Mouse (Mus musculus) monocyte, adult 2 months (primary cell): ENCODE results near the gene Eps15.

Source experiments
- DNase-seq, 2 experiments: peaks; one replicate each; pipeline ENCODE4 v3.0.0; 2022; ENCODE audit warnings: low spot score in 2 of 2, low read depth in 1 of 2

Gene Eps15

DNA sequence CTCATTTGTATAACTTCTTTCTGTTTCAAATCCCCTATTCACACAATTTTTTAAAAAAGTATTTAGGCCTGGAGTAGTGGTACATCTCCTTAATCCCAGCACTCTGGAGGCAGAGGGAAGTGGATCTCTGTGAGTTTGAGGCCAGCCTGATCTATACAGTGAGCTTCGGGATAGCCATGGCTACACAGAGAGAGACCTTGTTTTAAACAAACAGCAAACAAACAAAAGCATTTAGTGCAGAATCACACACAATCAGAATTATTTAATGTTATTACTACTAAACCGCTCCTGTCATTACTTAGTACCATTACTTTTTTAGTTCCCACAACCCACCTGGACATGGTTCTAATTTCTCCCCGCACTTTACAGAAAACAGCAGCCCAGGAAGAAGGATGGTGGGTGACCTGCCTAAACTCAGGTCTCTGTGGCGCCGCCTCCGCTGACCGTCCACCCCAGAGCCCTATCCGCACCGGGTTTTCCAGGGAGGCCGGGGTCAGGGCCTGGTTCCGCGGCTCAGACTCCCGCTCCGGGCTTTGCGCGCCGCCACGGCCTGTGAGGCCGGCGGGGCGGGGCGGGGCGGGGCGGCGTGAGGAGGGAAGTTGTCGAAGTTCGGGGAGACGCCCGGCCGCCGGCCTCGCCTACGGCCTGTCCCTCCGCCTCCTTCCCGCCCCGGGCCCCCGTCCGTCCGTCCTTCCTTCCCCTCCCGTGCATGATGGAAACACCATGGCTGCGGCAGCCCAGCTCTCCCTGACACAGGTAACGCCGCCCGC, at the start of gene Eps15:
TSS of gene Eps15 (plus strand) at position 580 of the 770 bp plus-strand sequence.
- DNase-seq: peak; percentile 77 to 83

GRCm38 (mm10) chr4:109234185-109234584, 45.9 kb upstream of the Eps15 start, which contains the start of gene Calr4:
Gene Calr4 (plus strand): TSS chr4:109234485.
- DNase-seq: no peak

DNA sequence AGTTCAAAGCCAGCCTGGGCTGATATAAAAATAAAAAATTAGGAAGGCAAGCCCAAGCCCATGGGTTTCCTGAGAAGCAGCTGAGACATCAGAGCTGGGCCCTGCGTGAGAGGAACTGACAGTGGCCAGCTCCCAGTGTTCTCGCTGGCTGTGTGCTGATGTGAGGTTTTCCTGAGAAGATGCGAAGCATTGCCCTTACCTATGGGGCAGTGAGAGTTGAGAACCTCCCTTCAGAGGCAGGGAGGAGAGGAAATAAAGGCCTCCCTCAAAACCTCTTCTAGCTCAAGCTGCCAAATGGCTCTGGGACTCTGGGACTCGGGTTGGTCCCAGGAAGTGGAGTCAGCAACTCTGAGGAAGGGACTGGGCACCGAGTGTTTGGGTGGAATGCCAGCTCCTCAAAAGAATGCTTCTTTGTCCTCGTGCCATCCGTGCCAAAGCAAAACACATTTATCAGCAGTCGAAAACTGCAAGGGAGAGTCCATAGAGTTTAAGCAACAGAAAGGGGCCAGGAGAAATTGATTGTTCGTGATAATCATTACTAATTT, 45.2 kb upstream of the Eps15 start:
- DNase-seq: no peak

DNA sequence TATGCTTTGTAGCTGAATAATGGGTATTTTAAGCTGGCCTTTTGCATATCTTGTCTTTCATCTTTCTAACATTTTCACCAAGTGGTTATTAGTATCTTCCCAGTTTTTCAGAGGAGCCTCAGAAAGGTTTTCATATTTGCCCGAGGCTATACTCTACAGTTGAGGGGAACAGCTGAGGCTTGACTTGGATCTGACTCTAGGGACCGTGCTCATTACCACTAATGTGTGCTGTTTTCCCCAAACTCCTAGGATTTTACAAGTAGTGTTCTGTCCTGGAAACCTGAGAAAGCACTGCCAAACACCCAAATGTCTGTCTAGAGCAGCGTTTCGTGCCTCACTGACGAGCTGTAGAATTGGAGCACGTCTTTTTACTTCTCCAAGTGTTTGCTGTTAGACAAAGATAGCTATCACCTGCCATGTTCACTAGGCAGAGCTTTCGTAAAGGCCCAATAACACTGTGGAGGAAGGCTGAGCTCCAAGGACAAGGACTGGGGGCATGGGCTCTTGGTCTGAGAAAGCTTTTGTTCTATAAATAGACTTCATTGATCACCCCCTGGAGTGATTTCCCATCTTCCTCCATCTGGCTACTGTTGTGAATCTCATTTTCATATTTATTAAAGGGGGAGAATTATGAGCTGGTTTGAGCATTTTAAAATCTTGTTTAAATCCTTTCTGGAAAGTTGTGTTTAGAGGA, 43.7 kb upstream of the Eps15 start:
- DNase-seq: no peak

DNA sequence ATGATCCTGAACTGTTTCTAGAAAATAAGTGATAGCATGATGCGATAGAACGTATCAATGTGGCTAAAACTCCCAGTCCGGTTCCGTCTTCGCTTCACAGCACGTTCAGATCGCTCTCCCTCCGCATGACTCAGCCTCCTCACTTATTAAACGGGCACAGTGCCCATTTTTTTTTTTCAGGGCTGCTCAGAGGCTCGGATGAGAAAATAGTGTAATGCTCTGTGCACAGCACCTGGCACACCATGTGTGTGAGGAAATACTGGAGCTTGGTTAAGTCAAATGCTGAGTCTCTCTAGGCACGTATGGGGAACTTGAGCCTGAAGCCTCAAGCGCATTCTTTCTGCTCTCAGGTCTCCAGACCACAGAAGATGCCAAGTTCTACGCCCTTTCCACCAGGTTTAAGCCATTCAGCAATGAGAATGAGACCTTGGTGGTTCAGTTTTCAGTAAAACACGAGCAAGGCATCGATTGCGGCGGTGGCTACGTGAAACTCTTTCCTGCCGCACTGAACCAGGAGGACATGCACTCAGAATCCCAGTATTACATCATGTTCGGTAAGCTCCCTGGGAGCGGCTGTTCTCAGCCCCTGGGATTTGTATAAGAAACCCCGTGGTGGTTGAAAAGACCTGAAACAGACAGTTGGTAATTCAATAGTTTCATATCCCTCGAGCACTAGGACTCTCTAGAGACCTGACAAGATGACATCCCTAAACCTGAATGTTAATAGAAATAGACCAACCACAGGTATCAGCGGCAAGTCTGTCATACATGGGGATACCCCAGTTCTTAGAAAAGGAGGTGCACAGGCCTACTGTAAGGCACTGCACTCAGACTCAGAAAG, 41.4 kb upstream of the Eps15 start:
- DNase-seq: no peak

GRCm38 (mm10) chr4:109241221-109241620, 38.8 kb upstream of the Eps15 start:
- DNase-seq: no peak

GRCm38 (mm10) chr4:109241934-109242333, 38.1 kb upstream of the Eps15 start:
- no peak for DNase-seq

- no peak for DNase-seq
Measured at GRCm38 (mm10) chr4:109244506-109244905, 35.6 kb upstream of the Eps15 start.

- no peak for DNase-seq
Measured at GRCm38 (mm10) chr4:109245016-109245620, 35.0 kb upstream of the Eps15 start.

- peak in 1 of 2 experiments; percentile 6 for DNase-seq
Measured at GRCm38 (mm10) chr4:109251605-109252004, 28.5 kb upstream of the Eps15 start.

DNA sequence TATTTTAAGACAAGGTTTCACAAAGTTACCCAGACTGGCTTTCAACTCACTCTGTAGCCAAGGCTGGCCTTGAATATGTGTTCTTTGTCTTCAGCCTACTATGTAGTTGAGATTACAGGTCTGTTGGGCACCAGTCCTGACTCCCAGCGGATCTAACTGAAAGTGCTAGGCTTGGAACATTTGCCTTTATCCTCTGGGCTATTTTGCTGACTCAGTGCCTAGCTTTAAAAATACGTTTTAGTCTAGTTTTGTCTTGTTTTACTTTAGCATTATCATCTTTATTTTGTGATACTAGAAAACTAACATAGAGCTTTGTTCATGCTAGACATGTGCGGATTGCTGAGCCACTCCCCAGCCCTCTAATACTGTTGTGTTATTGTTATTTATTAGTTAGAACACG, 27.9 kb upstream of the Eps15 start:
- DNase-seq: no peak

GRCm38 (mm10) chr4:109253664-109254151, 26.4 kb upstream of the Eps15 start:
- peak in 1 of 2 experiments; percentile 1 for DNase-seq

DNA sequence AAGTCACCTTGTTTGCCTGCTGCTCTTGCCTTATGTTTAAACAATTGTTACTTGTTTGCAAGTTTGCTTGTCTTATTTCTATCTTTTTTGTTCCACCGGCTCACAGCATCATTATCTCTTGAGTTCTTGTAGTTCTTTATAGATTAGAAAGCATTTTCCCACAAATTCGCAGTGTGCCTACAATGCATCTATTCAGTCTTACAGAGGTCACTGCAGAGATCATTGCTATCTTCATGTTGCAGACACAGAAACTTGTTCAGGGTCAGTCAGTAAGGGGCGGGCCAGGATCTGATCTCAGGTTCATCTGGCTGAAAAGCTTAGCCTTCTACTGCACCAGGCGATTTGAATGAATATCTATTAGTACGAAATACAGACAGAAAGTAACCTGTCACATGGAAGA, 25.6 kb upstream of the Eps15 start:
- DNase-seq: no peak

GRCm38 (mm10) chr4:109255321-109255720, 24.7 kb upstream of the Eps15 start:
- DNase-seq: no peak

GRCm38 (mm10) chr4:109255727-109256417, 24.2 kb upstream of the Eps15 start:
- DNase-seq: no peak

GRCm38 (mm10) chr4:109256791-109257190, 23.3 kb upstream of the Eps15 start:
- no peak for DNase-seq

DNA sequence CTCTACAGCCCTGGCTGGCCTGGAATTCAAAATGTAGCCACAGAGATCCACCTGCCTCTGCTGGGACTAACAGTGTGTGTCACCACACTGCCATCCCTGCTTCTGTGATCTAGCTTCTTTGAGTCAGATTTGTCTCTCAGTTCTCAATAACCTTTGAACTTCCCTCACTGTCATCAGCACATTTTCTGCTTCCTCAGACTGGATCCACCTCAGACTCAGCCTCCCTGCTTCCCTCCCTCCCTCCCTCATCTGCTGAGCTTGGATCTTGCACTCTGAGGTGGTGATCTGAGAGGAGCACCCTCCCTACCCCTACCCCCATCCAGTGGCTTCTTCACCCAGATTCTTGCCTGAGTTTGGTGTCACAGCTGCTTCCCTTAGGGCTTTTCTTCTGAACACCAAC, 22.4 kb upstream of the Eps15 start:
- DNase-seq: no peak

GRCm38 (mm10) chr4:109262068-109262467, 18.0 kb upstream of the Eps15 start:
- DNase-seq: no peak

DNA sequence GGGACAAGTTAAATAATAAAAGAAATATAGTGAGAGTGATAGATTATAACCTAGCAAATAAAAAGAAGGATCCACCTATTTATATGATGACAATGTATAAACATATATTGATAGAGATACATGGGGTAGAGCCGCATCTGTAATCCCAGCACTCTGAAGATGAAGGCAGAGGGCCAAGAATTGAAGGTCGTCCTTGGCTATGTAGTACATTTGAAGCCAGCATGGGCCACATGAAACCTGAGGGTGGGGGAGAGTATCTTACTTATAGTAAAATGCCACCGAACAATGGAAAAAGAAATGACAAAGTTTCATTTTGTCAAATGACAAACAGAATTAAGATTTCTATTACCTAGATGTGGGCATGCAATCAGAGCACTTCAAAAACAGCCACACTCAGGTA, 14.0 kb upstream of the Eps15 start:
- DNase-seq: no peak

- no peak for DNase-seq
Measured at GRCm38 (mm10) chr4:109266744-109267143, 13.3 kb upstream of the Eps15 start.
